Mouse (Mus musculus) midbrain, embryonic 16.5 days (tissue): ENCODE results near the gene Olfr629. TPM values are rescaled to one million over a fixed set of nuclear protein-coding genes. Genes with fewer than 3 reads are reported as not detected.
"Not testable (repeated sequence)": the region's sequence is repeated elsewhere in the genome, so short reads cannot be mapped to it uniquely, and the experiment has no call there.

Source experiments
- ATAC-seq: fragments of 200-750 bp; cut with Nextera tagmentation; 2 replicates; pipeline ENCODE4 v1.8.0; 2017; ENCODE audit warnings: moderate TSS enrichment
- H3K27ac ChIP-seq: fragments of 300-500 bp; sonication (generic); 2 replicates; pipeline ENCODE4 v1.5.1; 2014; ENCODE audit warnings: mild to moderate bottlenecking, low read length, mixed read lengths
- H3K27me3 ChIP-seq: fragments of 300-500 bp; sonication (generic); 2 replicates; pipeline ENCODE4 v1.6.1; 2014; ENCODE audit warnings: low read depth, low read length, mixed read lengths; ENCODE audit not compliant: control insufficient read depth, insufficient read depth
- H3K36me3 ChIP-seq: fragments of 300-500 bp; sonication (generic); 2 replicates; pipeline ENCODE4 v1.6.1; 2014; ENCODE audit warnings: mild to moderate bottlenecking, low read length, moderate library complexity, mixed read lengths; ENCODE audit not compliant: control insufficient read depth, insufficient read depth
- H3K4me1 ChIP-seq: fragments of 300-500 bp; sonication (generic); 2 replicates; pipeline ENCODE4 v1.6.1; 2014; ENCODE audit warnings: mild to moderate bottlenecking, low read length, mixed read lengths; ENCODE audit not compliant: control insufficient read depth, insufficient read depth
- H3K4me2 ChIP-seq: fragments of 300-500 bp; sonication (generic); 2 replicates; pipeline ENCODE4 v1.6.1; 2014; ENCODE audit warnings: mild to moderate bottlenecking, low read length, mixed read lengths
- H3K4me3 ChIP-seq: fragments of 300-500 bp; sonication (generic); 2 replicates; pipeline ENCODE4 v1.5.1; 2014; ENCODE audit warnings: low read depth, mild to moderate bottlenecking, low read length, moderate library complexity, mixed read lengths
- H3K9ac ChIP-seq: fragments of 300-500 bp; sonication (generic); 2 replicates; pipeline ENCODE4 v1.6.1; 2014; ENCODE audit warnings: low read depth, low read length, mixed read lengths
- H3K9me3 ChIP-seq: fragments of 300-500 bp; sonication (generic); replicated peaks from 2 replicates; pipeline ENCODE4 v1.6.1; 2014; ENCODE audit warnings: mild to moderate bottlenecking, low read length, mixed read lengths; ENCODE audit not compliant: control insufficient read depth, poor library complexity, severe bottlenecking
- WGBS: fragments of 180-500 bp; shearing (Covaris S2); extraction: QIAGEN DNeasy Blood & Tissue Kit; methylation state at CpG from one replicate; pipeline ENCODE4 v1.1.7; 2014; 5-methylcytosine and 5-hydroxymethylcytosine counted together
- polyA plus RNA-seq: library from polyadenylated mRNA; unstranded; fragments of >200 nt; fragmentation: Nextera tagmentation; extraction: Ambion mirVana; gene quantifications from 2 replicates; pipeline ENCODE4 v1.2.1, GENCODE M21; 2015

The Olfr629 gene
- polyA plus RNA-seq: not detected in 2 replicates

GRCm38 (mm10) chr7:103744843-103745242, at the start of gene Olfr629:
Gene Olfr629, minus strand, starts transcription at chr7:103744943.
- ATAC-seq: no peak
- no peaks in the 10 kb centered on the region for H3K36me3 ChIP-seq
- no peaks in the 10 kb centered on the region for H3K27me3 ChIP-seq
- H3K4me1 ChIP-seq: no peaks in the 10 kb centered on the region
- H3K4me2 ChIP-seq: no peak within 1 kb of the TSS
- H3K9ac ChIP-seq: no peak within 1 kb of the TSS
- H3K27ac ChIP-seq: no peak within 1 kb of the TSS
- peaks cover 2% of the 10 kb centered on the region; the same call in 1 of the 2 replicates for H3K9me3 ChIP-seq
- WGBS: 83% methylated on average over 2 of the region's 2 CpGs
- no peak within 1 kb of the TSS for H3K4me3 ChIP-seq

GRCm38 (mm10) chr7:103792669-103793388, 48.1 kb upstream of the Olfr629 start:
- WGBS: 19% methylated on average over 4 of the region's 4 CpGs
- no peaks in the 10 kb centered on the region for H3K4me1 ChIP-seq
- no peak overlapping the region for H3K4me3 ChIP-seq
- no peaks in the 10 kb centered on the region for H3K9me3 ChIP-seq
- no peak for ATAC-seq
- H3K27me3 ChIP-seq: no peaks in the 10 kb centered on the region
- no peak overlapping the region for H3K4me2 ChIP-seq
- no peaks in the 10 kb centered on the region for H3K36me3 ChIP-seq
- no peak overlapping the region for H3K9ac ChIP-seq
- no peak overlapping the region for H3K27ac ChIP-seq

DNA sequence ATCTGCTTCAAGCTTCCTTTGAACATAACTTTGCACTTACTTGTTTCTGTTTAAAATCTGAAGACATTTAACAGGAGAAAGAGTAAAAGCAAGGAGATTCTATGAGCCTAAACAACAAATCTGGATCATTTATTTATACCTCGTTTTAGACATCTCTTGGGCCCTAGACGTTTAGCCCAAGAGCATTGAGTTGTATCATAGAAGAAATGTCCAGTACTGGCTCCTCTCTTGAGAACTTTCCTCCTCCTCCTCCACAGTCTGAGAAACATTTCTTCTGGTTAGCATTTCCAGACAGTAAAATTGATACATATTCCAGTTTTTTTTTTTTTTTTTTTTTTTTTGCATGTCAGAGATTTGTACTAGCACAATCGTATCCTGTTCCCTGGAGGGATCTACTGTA, 47.0 kb upstream of the Olfr629 start, which contains the start of gene Olfr67:
Gene Olfr67 (minus strand): TSS at position 101 of the 400 bp plus-strand sequence.
- no peaks in the 10 kb centered on the region for H3K27me3 ChIP-seq
- no peaks in the 10 kb centered on the region for H3K36me3 ChIP-seq
- no peak within 1 kb of the TSS for H3K9ac ChIP-seq
- H3K4me1 ChIP-seq: no peaks in the 10 kb centered on the region
- H3K4me3 ChIP-seq: no peak within 1 kb of the TSS
- no peaks in the 10 kb centered on the region for H3K9me3 ChIP-seq
- ATAC-seq: no peak
- 86% methylated on average over 3 of the region's 3 CpGs for WGBS
- H3K27ac ChIP-seq: no peak within 1 kb of the TSS
- no peak within 1 kb of the TSS for H3K4me2 ChIP-seq

- H3K9me3 ChIP-seq: no peaks in the 10 kb centered on the region
- no peaks in the 10 kb centered on the region for H3K36me3 ChIP-seq
- H3K4me2 ChIP-seq: no peak within 1 kb of the TSS
- no peak for ATAC-seq
- no peak within 1 kb of the TSS for H3K27ac ChIP-seq
- WGBS: 74% methylated on average over 3 of the region's 3 CpGs
- no peaks in the 10 kb centered on the region for H3K27me3 ChIP-seq
- H3K9ac ChIP-seq: no peak within 1 kb of the TSS
- H3K4me3 ChIP-seq: no peak within 1 kb of the TSS
- no peaks in the 10 kb centered on the region for H3K4me1 ChIP-seq
Observed at GRCm38 (mm10) chr7:103779598-103779997, 34.9 kb upstream of the Olfr629 start, which contains the start of gene Olfr68. Gene Olfr68, minus strand, starts transcription at chr7:103779698.

- not testable (repeated sequence) for H3K27ac ChIP-seq, ATAC-seq, H3K9ac ChIP-seq, H3K4me2 ChIP-seq, H3K36me3 ChIP-seq, H3K4me1 ChIP-seq, H3K9me3 ChIP-seq, H3K4me3 ChIP-seq, H3K27me3 ChIP-seq
- WGBS: 94% methylated on average over 3 of the region's 4 CpGs
Observed at GRCm38 (mm10) chr7:103777652-103778051, 32.9 kb upstream of the Olfr629 start.

DNA sequence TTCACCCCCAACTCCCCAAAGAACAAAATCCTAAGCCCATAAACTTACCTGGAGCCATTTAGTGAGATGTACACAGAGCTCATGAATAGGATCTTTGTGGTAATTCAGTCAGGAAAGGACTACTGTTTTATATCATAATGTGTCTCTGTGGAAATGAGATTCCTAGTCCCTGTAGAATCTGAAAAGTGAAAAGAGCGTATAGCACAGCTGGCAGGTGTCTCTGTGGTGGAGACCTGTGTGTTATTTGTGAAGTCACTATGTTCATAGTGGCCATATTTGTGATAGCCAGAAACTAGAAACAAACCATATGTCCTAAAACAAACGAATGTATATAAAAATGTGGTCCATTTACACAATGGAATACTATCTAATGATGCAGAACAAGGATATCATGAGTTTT, 26.8 kb upstream of the Olfr629 start, which contains the start of gene Olfr69:
Gene Olfr69 (minus strand): TSS at position 101 of the 400 bp plus-strand sequence.
- no peaks in the 10 kb centered on the region for H3K36me3 ChIP-seq
- H3K4me2 ChIP-seq: no peak within 1 kb of the TSS
- no peak within 1 kb of the TSS for H3K27ac ChIP-seq
- WGBS: 76% methylated on average over 2 of the region's 2 CpGs
- no peaks in the 10 kb centered on the region for H3K27me3 ChIP-seq
- H3K9me3 ChIP-seq: no peaks in the 10 kb centered on the region
- H3K4me1 ChIP-seq: no peaks in the 10 kb centered on the region
- no peak for ATAC-seq
- H3K4me3 ChIP-seq: no peak within 1 kb of the TSS
- no peak within 1 kb of the TSS for H3K9ac ChIP-seq

GRCm38 (mm10) chr7:103767687-103768086, 22.9 kb upstream of the Olfr629 start:
- H3K27me3 ChIP-seq, H3K27ac ChIP-seq, H3K4me2 ChIP-seq, H3K36me3 ChIP-seq, H3K9ac ChIP-seq, H3K4me3 ChIP-seq, H3K9me3 ChIP-seq, H3K4me1 ChIP-seq, ATAC-seq: not testable (repeated sequence)
- 93% methylated on average over 5 of the region's 6 CpGs for WGBS

GRCm38 (mm10) chr7:103762212-103762611, 17.5 kb upstream of the Olfr629 start:
- 91% methylated on average over 6 of the region's 6 CpGs for WGBS
- H3K9ac ChIP-seq, H3K27ac ChIP-seq, ATAC-seq, H3K4me1 ChIP-seq, H3K9me3 ChIP-seq, H3K4me3 ChIP-seq, H3K36me3 ChIP-seq, H3K4me2 ChIP-seq, H3K27me3 ChIP-seq: not testable (repeated sequence)

- no peaks in the 10 kb centered on the region for H3K36me3 ChIP-seq
- WGBS: 47% methylated on average over 2 of the region's 2 CpGs
- no peak for ATAC-seq
- H3K4me3 ChIP-seq: no peak within 1 kb of the TSS
- H3K27ac ChIP-seq: no peak within 1 kb of the TSS
- no peaks in the 10 kb centered on the region for H3K27me3 ChIP-seq
- H3K9ac ChIP-seq: no peak within 1 kb of the TSS
- no peak within 1 kb of the TSS for H3K4me2 ChIP-seq
- H3K9me3 ChIP-seq: no peaks in the 10 kb centered on the region
- H3K4me1 ChIP-seq: no peaks in the 10 kb centered on the region
Observed at GRCm38 (mm10) chr7:103757233-103757632, 12.5 kb upstream of the Olfr629 start, which contains the start of gene Olfr630. Gene Olfr630, minus strand, starts transcription at chr7:103757333.
